Mouse (Mus musculus) kidney, embryonic 15.5 days (tissue): ENCODE measurements around the gene Ntm. TPM values are rescaled to one million over a fixed set of nuclear protein-coding genes. Genes with fewer than 3 reads are reported as not detected.

Source experiments
- ATAC-seq: fragments of 200-750 bp; cut with Nextera tagmentation; replicated peaks from 2 replicates; pipeline ENCODE4 v1.8.0; 2017; ENCODE audit warnings: moderate TSS enrichment; ENCODE audit not compliant: low FRiP score
- H3K27ac ChIP-seq: fragments of 300-500 bp; sonication (generic); 2 replicates; pipeline ENCODE4 v1.5.1; 2015; ENCODE audit warnings: mild to moderate bottlenecking, inconsistent platforms
- H3K27me3 ChIP-seq: fragments of 300-500 bp; sonication (generic); 2 replicates; pipeline ENCODE4 v1.6.1; 2015; ENCODE audit warnings: inconsistent platforms
- H3K36me3 ChIP-seq: fragments of 300-500 bp; sonication (generic); 2 replicates; pipeline ENCODE4 v1.6.1; 2015; ENCODE audit warnings: inconsistent platforms
- H3K4me1 ChIP-seq: fragments of 300-500 bp; sonication (generic); 2 replicates; pipeline ENCODE4 v1.6.1; 2015; ENCODE audit warnings: inconsistent platforms
- H3K4me2 ChIP-seq: fragments of 300-500 bp; sonication (generic); 2 replicates; pipeline ENCODE4 v1.6.1; 2015; ENCODE audit warnings: moderate library complexity, mild to moderate bottlenecking, inconsistent platforms
- H3K4me3 ChIP-seq: fragments of 300-500 bp; sonication (generic); replicated peaks from 2 replicates; pipeline ENCODE4 v1.5.1; 2015; ENCODE audit warnings: mild to moderate bottlenecking, inconsistent platforms
- H3K9ac ChIP-seq: fragments of 300-500 bp; sonication (generic); 2 replicates; pipeline ENCODE4 v1.6.1; 2015; ENCODE audit warnings: mild to moderate bottlenecking, inconsistent platforms
- H3K9me3 ChIP-seq: fragments of 300-500 bp; sonication (generic); replicated peaks from 2 replicates; pipeline ENCODE4 v1.6.1; 2016; ENCODE audit warnings: inconsistent platforms
- WGBS: fragments of 180-500 bp; shearing (Covaris S2); methylation state at CpG from one replicate; pipeline ENCODE4 v1.1.7; 2015; ENCODE audit warnings: mixed read lengths; 5-methylcytosine and 5-hydroxymethylcytosine counted together
- polyA plus RNA-seq: library from polyadenylated mRNA; unstranded; fragments of >200 nt; fragmentation: Nextera tagmentation; extraction: Ambion mirVana; gene quantifications from 2 replicates; pipeline ENCODE4 v1.2.1, GENCODE M21; 2015

Ntm gene
- polyA plus RNA-seq, 1 experiment from 2014 or later = 45.5 TPM

- Histone ChIP-seq H3K9me3 (no peaks in the 10 kb centered on the region), H3K27ac (no peak overlapping the region), H3K4me3 (no peak overlapping the region), H3K27me3 (no peaks in the 10 kb centered on the region), H3K4me2 (no peak overlapping the region), H3K36me3 (no peaks in the 10 kb centered on the region), H3K4me1 (no peaks in the 10 kb centered on the region), H3K9ac (no peak overlapping the region)
- no peak for ATAC-seq
- WGBS = 14% methylated on average over 1 of the region's 1 CpGs
Observed at GRCm38 (mm10) chr9:28969455-28969854, 993.5 kb downstream of the Ntm start.
